Mouse (Mus musculus): ENCODE data around the gene Gpr155. TPM values are rescaled to one million over a fixed set of nuclear protein-coding genes. Genes with fewer than 3 reads are reported as not detected.

The Gpr155 gene
- total RNA-seq, 2 experiments from 2014 or later: 52.1 to 58.5 TPM

GRCm38 (mm10) chr2:73387806-73388205, 1.4 kb upstream of the Gpr155 start:
- no peak for DNase-seq (ENCODE audit: low spot score in 2 of 2)

GRCm38 (mm10) chr2:73385641-73386355, 574 bp downstream of the Gpr155 start:
- peak in 1 of 2 experiments; percentile 30 for DNase-seq (ENCODE audit: low spot score in 2 of 2)

GRCm38 (mm10) chr2:73385172-73385571, 1.2 kb downstream of the Gpr155 start:
- DNase-seq (ENCODE audit: low spot score in 2 of 2): no peak

GRCm38 (mm10) chr2:73380298-73380975, 5.9 kb downstream of the Gpr155 start:
- no peak for DNase-seq (ENCODE audit: low spot score in 2 of 2)

- DNase-seq (ENCODE audit: low spot score in 2 of 2): no peak
Measured at GRCm38 (mm10) chr2:73379656-73380055, 6.7 kb downstream of the Gpr155 start.

- DNase-seq (ENCODE audit: low spot score in 2 of 2): no peak
Measured at GRCm38 (mm10) chr2:73378326-73378725, 8.0 kb downstream of the Gpr155 start.

GRCm38 (mm10) chr2:73371530-73372335, 14.6 kb downstream of the Gpr155 start:
- DNase-seq (ENCODE audit: low spot score in 2 of 2): no peak

- no peak for DNase-seq (ENCODE audit: low spot score in 2 of 2)
Measured at GRCm38 (mm10) chr2:73363448-73363847, 22.9 kb downstream of the Gpr155 start.

- DNase-seq (ENCODE audit: low spot score in 2 of 2): no peak
Measured at GRCm38 (mm10) chr2:73360536-73360935, 25.8 kb downstream of the Gpr155 start.

- DNase-seq (ENCODE audit: low spot score in 2 of 2): no peak
Measured at GRCm38 (mm10) chr2:73359941-73360340, 26.4 kb downstream of the Gpr155 start.

- no peak for DNase-seq (ENCODE audit: low spot score in 2 of 2)
Measured at GRCm38 (mm10) chr2:73357004-73357403, 29.4 kb downstream of the Gpr155 start.

- peak; percentile 64 to 85 for DNase-seq (ENCODE audit: low spot score in 2 of 2)
Measured at GRCm38 (mm10) chr2:73351927-73352374, 34.4 kb downstream of the Gpr155 start.

GRCm38 (mm10) chr2:73351496-73351895, 34.9 kb downstream of the Gpr155 start:
- DNase-seq (ENCODE audit: low spot score in 2 of 2): peak; percentile 29 to 68

- DNase-seq (ENCODE audit: low spot score in 2 of 2): no peak
Measured at GRCm38 (mm10) chr2:73348221-73348620, 38.2 kb downstream of the Gpr155 start.

GRCm38 (mm10) chr2:73347766-73348165, 38.6 kb downstream of the Gpr155 start:
- no peak for DNase-seq (ENCODE audit: low spot score in 2 of 2)

- no peak for DNase-seq (ENCODE audit: low spot score in 2 of 2)
Measured at GRCm38 (mm10) chr2:73347136-73347535, 39.2 kb downstream of the Gpr155 start.

- peak; percentile 75 to 88 for DNase-seq (ENCODE audit: low spot score in 2 of 2)
Measured at GRCm38 (mm10) chr2:73346345-73347086, 39.9 kb downstream of the Gpr155 start.

GRCm38 (mm10) chr2:73345204-73345603, 41.2 kb downstream of the Gpr155 start:
- peak; percentile 34 to 74 for DNase-seq (ENCODE audit: low spot score in 2 of 2)

- no peak for DNase-seq (ENCODE audit: low spot score in 2 of 2)
Measured at GRCm38 (mm10) chr2:73343701-73344100, 42.7 kb downstream of the Gpr155 start.

GRCm38 (mm10) chr2:73338415-73338814, 48.0 kb downstream of the Gpr155 start:
- no peak for DNase-seq (ENCODE audit: low spot score in 2 of 2)

GRCm38 (mm10) chr2:73335949-73336348, 50.4 kb downstream of the Gpr155 start:
- no peak for DNase-seq (ENCODE audit: low spot score in 2 of 2)

Measured in layer of hippocampus, adult 18-20 months (tissue).